Mouse (Mus musculus): Measurements from ENCODE around the gene Ebf4. TPM values are rescaled to one million over a fixed set of nuclear protein-coding genes. Genes with fewer than 3 reads are reported as not detected.
A peak's percentile ranks its signal among the peaks of the same experiment; 100 is the strongest.
"Not testable (repeated sequence)": the region's sequence is repeated elsewhere in the genome, so short reads cannot be mapped to it uniquely, and the experiment has no call there.

The Ebf4 gene
- polyA plus RNA-seq, 1 experiment from 2014 or later: 0.58 TPM

DNA sequence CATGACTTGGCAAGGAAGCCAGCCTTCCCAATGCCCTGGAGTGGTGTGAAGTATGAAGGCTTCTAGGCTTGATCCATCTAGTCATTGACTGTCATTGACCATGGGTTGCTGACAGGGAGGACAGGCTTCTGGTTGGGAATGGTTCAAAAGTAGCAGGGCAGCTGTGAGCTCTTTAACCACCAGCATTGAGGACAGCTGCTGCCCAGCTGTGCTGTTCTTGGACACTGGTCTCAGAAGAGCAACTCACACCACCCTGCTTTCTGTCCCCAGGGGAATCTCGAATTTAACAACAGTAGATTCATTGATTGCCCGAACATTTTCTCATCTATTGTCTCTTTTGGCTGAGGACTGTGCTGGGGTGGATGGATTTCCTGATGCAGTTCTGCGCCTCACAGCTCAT, 58.9 kb downstream of the Ebf4 start:
- no peaks in the 10 kb centered on the region for H3K4me1 ChIP-seq (replicated peaks)
- H3K36me3 ChIP-seq: no peaks in the 10 kb centered on the region
- no peak for ATAC-seq (replicated peaks; ENCODE audit: insufficient number of reproducible peaks, insufficient read depth, low FRiP score, low read depth)
- 58% methylated on average over 3 of the region's 3 CpGs for WGBS
- no peak overlapping the region for H3K27ac ChIP-seq
- H3K9ac ChIP-seq: no peak overlapping the region
- H3K9me3 ChIP-seq (replicated peaks): no peaks in the 10 kb centered on the region
- H3K4me3 ChIP-seq: no peak overlapping the region
- H3K27me3 ChIP-seq: peaks cover 20% of the 10 kb centered on the region
- no peak overlapping the region for H3K4me2 ChIP-seq

GRCm38 (mm10) chr2:130357551-130357950, 62.6 kb downstream of the Ebf4 start:
- ATAC-seq (replicated peaks; ENCODE audit: insufficient number of reproducible peaks, insufficient read depth, low FRiP score, low read depth): no peak
- H3K27me3 ChIP-seq: peaks cover 57% of the 10 kb centered on the region
- H3K4me3 ChIP-seq: no peak overlapping the region
- H3K4me1 ChIP-seq (replicated peaks): 0 out of 2 replicates have a peak, but pooled peaks cover 6% of the 10 kb centered on the region
- no peaks in the 10 kb centered on the region for H3K36me3 ChIP-seq
- H3K4me2 ChIP-seq: no peak overlapping the region
- no peak overlapping the region for H3K27ac ChIP-seq
- WGBS: 87% methylated on average over 5 of the region's 5 CpGs
- no peak overlapping the region for H3K9ac ChIP-seq
- no peaks in the 10 kb centered on the region for H3K9me3 ChIP-seq (replicated peaks)

DNA sequence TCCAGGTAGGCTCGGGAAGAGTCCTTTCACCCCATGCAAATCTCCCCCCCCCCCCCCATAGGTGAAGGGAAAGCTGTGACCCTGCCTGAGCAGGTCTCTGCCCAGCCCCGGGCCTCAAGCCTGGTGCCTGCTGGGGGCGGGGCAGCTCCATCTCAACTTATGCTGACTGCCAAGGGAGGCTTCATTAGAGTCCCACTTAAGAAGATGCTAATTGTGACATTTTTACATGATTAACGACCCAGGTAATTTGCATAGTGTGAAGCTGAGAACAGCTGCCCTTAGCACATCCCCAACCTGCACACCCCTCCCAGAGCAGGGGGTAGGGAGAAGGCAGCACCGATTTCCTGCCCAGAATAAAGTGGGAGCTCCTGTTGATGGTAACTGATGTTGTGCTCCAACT, 63.9 kb downstream of the Ebf4 start:
- Histone ChIP-seq H3K9ac (no peak overlapping the region), H3K4me3 (no peak overlapping the region), H3K4me2 (no peak overlapping the region), H3K9me3 (replicated peaks) (no peaks in the 10 kb centered on the region), H3K36me3 (no peaks in the 10 kb centered on the region), H3K4me1 (replicated peaks) (0 out of 2 replicates have a peak, but pooled peaks cover 8% of the 10 kb centered on the region), H3K27me3 (peaks cover 70% of the 10 kb centered on the region), H3K27ac (no peak overlapping the region)
- WGBS: 14% methylated on average over 5 of the region's 5 CpGs
- ATAC-seq (replicated peaks; ENCODE audit: insufficient number of reproducible peaks, insufficient read depth, low FRiP score, low read depth): no peak

- Histone ChIP-seq H3K4me3 (no peak overlapping the region), H3K27ac (no peak overlapping the region), H3K36me3 (no peaks in the 10 kb centered on the region), H3K9me3 (replicated peaks) (no peaks in the 10 kb centered on the region), H3K4me1 (replicated peaks) (peaks cover 16% of the 10 kb centered on the region), H3K4me2 (no peak overlapping the region), H3K27me3 (peaks cover 79% of the 10 kb centered on the region), H3K9ac (no peak overlapping the region)
- WGBS: 5% methylated on average over 14 of the region's 14 CpGs
- ATAC-seq (replicated peaks; ENCODE audit: insufficient number of reproducible peaks, insufficient read depth, low FRiP score, low read depth): no peak
Measured at GRCm38 (mm10) chr2:130362511-130363026, 67.6 kb downstream of the Ebf4 start.

DNA sequence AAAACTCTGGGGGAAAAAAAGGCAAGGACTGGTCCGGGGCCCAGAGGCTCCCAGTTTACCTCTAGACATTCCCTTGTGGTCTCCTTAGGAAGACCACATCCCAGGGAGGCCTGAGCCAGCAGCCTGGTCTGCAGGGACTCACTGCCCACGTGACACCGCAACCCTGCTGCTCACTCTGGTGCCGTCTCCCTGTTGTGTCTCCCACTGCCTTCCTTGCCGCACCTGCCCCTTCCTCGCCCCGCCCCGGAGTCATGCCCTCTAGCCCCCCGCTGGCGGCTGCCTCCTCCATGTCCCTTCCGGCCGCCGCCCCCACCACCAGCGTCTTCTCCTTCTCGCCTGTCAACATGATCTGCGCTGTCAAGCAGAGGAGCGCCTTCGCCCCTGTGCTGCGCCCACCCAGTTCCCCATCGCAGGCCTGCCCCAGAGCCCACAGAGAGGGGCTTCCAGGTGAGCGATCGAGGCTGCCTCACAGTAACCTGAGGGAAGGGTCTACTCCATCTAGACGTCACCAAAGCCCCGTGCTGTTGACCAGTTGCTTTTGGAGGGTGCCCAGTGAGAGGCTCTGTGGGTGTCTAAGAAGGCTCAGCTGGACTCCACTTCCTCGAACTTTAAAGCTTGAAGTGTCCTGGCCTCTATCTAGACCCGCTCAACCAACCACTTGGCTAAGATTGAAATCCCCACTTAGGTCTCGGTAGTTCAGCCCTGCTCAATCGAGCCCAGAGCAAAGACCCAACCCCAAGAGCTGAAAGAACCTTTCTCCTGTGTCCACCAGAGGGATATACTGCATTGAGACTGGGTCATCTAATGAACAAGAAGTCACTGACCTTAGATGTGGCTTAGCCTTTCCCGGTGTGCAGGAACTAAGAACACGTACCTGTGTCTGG, 70.5 kb downstream of the Ebf4 start:
- peaks cover 50% of the 10 kb centered on the region for H3K27me3 ChIP-seq
- no peaks in the 10 kb centered on the region for H3K36me3 ChIP-seq
- no peaks in the 10 kb centered on the region for H3K9me3 ChIP-seq (replicated peaks)
- H3K4me3 ChIP-seq: peak overlapping the region; percentile 50
- ATAC-seq (replicated peaks; ENCODE audit: insufficient number of reproducible peaks, insufficient read depth, low FRiP score, low read depth): peak; percentile 36; the same call in 1 of the 2 replicates
- H3K9ac ChIP-seq: peak overlapping the region; percentile 51
- WGBS: 8% methylated on average over 30 of the region's 30 CpGs
- no peak overlapping the region for H3K27ac ChIP-seq
- peaks cover 16% of the 10 kb centered on the region for H3K4me1 ChIP-seq (replicated peaks)
- peak overlapping the region; percentile 91 for H3K4me2 ChIP-seq

- no peak overlapping the region for H3K4me3 ChIP-seq
- H3K9ac ChIP-seq: no peak overlapping the region
- no peak overlapping the region for H3K27ac ChIP-seq
- H3K4me1 ChIP-seq (replicated peaks): peaks cover 11% of the 10 kb centered on the region
- H3K9me3 ChIP-seq (replicated peaks): no peaks in the 10 kb centered on the region
- peaks cover 31% of the 10 kb centered on the region for H3K27me3 ChIP-seq
- ATAC-seq (replicated peaks; ENCODE audit: insufficient number of reproducible peaks, insufficient read depth, low FRiP score, low read depth): no peak
- no peak overlapping the region for H3K4me2 ChIP-seq
- 62% methylated on average over 4 of the region's 4 CpGs for WGBS
- H3K36me3 ChIP-seq: no peaks in the 10 kb centered on the region
Measured at GRCm38 (mm10) chr2:130367386-130367785, 72.4 kb downstream of the Ebf4 start.

DNA sequence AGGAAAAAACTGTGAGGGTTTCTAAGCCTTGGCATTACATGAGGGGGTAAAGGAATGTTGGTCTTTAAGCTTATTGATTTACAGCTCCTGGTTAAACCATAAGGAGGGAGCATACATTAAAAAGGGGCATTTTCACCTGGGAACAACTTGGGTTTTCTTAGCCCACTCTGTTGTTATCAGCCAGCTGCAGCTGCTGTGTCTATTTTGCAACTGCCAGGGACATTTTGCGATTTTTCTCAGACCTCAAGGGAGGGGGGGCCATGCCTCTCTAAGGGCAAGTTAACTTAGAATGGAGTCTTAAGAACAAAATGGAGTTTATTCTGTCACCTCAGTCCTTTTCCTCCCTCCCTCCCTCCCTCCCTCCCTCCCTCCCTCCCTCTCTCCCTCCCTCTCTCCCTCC, 78.1 kb downstream of the Ebf4 start:
- H3K27me3 ChIP-seq: peaks cover 13% of the 10 kb centered on the region; the same call in 1 of the 2 replicates
- 36% methylated on average over 1 of the region's 1 CpGs for WGBS
- not testable (repeated sequence) for H3K4me2 ChIP-seq; H3K27ac ChIP-seq; H3K36me3 ChIP-seq; H3K9me3 ChIP-seq (replicated peaks); H3K4me3 ChIP-seq; H3K9ac ChIP-seq; ATAC-seq (replicated peaks; ENCODE audit: insufficient number of reproducible peaks, insufficient read depth, low FRiP score, low read depth); H3K4me1 ChIP-seq (replicated peaks)

DNA sequence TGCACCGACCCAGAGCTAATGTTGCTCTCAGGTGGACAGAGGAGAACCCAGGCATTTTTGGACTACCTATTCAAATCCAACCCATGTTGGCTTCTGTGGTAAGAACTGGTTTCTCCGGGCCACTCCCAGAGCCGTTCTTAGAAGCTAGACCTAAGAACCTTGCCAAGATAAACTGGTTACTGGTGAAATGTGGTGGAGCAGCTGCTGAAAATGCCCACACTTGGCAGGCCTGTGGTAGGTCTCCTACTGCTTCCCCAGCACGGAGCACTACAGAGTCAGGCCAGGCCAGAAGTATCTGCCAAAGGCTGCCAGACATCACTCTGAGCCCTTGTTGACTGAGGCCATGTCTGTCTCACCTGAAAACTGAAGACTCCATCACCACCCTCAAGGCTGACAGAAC, 80.0 kb downstream of the Ebf4 start:
- H3K36me3 ChIP-seq: no peaks in the 10 kb centered on the region
- H3K4me1 ChIP-seq (replicated peaks): no peaks in the 10 kb centered on the region
- 59% methylated on average over 4 of the region's 4 CpGs for WGBS
- no peak overlapping the region for H3K4me3 ChIP-seq
- H3K4me2 ChIP-seq: no peak overlapping the region
- H3K27me3 ChIP-seq: peaks cover 13% of the 10 kb centered on the region; the same call in 1 of the 2 replicates
- H3K27ac ChIP-seq: no peak overlapping the region
- no peaks in the 10 kb centered on the region for H3K9me3 ChIP-seq (replicated peaks)
- no peak for ATAC-seq (replicated peaks; ENCODE audit: insufficient number of reproducible peaks, insufficient read depth, low FRiP score, low read depth)
- H3K9ac ChIP-seq: no peak overlapping the region

GRCm38 (mm10) chr2:130383205-130383604, 88.2 kb downstream of the Ebf4 start:
- 58% methylated on average over 3 of the region's 3 CpGs for WGBS
- no peaks in the 10 kb centered on the region for H3K4me1 ChIP-seq (replicated peaks)
- peaks cover 2% of the 10 kb centered on the region; the same call in 1 of the 2 replicates for H3K27me3 ChIP-seq
- H3K36me3 ChIP-seq: no peaks in the 10 kb centered on the region
- H3K4me2 ChIP-seq: no peak overlapping the region
- H3K27ac ChIP-seq: no peak overlapping the region
- no peak overlapping the region for H3K9ac ChIP-seq
- ATAC-seq (replicated peaks; ENCODE audit: insufficient number of reproducible peaks, insufficient read depth, low FRiP score, low read depth): no peak
- H3K9me3 ChIP-seq (replicated peaks): no peaks in the 10 kb centered on the region
- no peak overlapping the region for H3K4me3 ChIP-seq

GRCm38 (mm10) chr2:130383895-130384294, 88.9 kb downstream of the Ebf4 start:
- Histone ChIP-seq H3K4me2 (no peak overlapping the region), H3K27ac (no peak overlapping the region), H3K36me3 (no peaks in the 10 kb centered on the region), H3K9me3 (replicated peaks) (no peaks in the 10 kb centered on the region), H3K4me3 (no peak overlapping the region), H3K9ac (no peak overlapping the region), H3K27me3 (peaks cover 2% of the 10 kb centered on the region; the same call in 1 of the 2 replicates), H3K4me1 (replicated peaks) (no peaks in the 10 kb centered on the region)
- no peak for ATAC-seq (replicated peaks; ENCODE audit: insufficient number of reproducible peaks, insufficient read depth, low FRiP score, low read depth)
- WGBS: 70% methylated on average over 6 of the region's 6 CpGs

DNA sequence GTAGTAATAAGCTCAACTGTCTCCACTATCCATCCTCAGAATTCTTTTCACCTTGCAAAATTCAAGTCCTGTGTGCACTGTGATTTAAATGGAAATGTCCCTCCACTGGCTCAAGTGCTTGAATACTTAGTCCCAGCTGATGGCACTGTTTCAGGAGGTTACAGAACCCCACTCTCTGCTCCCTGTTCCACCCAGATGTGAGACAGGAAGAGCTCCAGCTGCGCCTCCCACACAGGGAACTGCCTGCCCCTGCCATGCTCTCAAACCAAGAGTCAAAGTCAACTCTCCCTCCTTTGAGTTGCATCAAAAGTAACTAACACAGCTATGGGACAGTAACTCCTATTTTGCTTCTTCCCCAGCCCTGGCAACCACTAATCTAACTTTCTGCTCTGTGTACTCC, 91.2 kb downstream of the Ebf4 start:
- no peak overlapping the region for H3K4me2 ChIP-seq
- no peak overlapping the region for H3K27ac ChIP-seq
- no peaks in the 10 kb centered on the region for H3K9me3 ChIP-seq (replicated peaks)
- WGBS: 57% methylated on average over 1 of the region's 1 CpGs
- no peak for ATAC-seq (replicated peaks; ENCODE audit: insufficient number of reproducible peaks, insufficient read depth, low FRiP score, low read depth)
- no peak overlapping the region for H3K9ac ChIP-seq
- no peaks in the 10 kb centered on the region for H3K36me3 ChIP-seq
- no peak overlapping the region for H3K4me3 ChIP-seq
- H3K27me3 ChIP-seq: peaks cover 2% of the 10 kb centered on the region; the same call in 1 of the 2 replicates
- H3K4me1 ChIP-seq (replicated peaks): no peaks in the 10 kb centered on the region

All from heart, embryonic 15.5 days (tissue).